Mouse (Mus musculus): ENCODE measurements around the gene Olfr616. TPM values are rescaled to one million over a fixed set of nuclear protein-coding genes. Genes with fewer than 3 reads are reported as not detected.
"Not testable (repeated sequence)": the region's sequence is repeated elsewhere in the genome, so short reads cannot be mapped to it uniquely, and the experiment has no call there.

Gene Olfr616
- polyA plus RNA-seq (2015; fragmentation: Nextera tagmentation; extraction: Ambion mirVana), result not detected in 2 replicates

GRCm38 (mm10) chr7:103569043-103569442 is at the start of gene Olfr616:
Gene Olfr616 (minus strand): TSS chr7:103569143.
- no peaks in the 10 kb centered on the region for H3K4me1 ChIP-seq
- 73% methylated on average over 3 of the region's 3 CpGs for WGBS
- H3K36me3 ChIP-seq, result no peaks in the 10 kb centered on the region
- no peak within 1 kb of the TSS for H3K4me2 ChIP-seq (replicated peaks)
- no peak for ATAC-seq (ENCODE audit: low FRiP score, low read depth)
- no peaks in the 10 kb centered on the region for H3K27me3 ChIP-seq
- no peak within 1 kb of the TSS for H3K9ac ChIP-seq
- H3K9me3 ChIP-seq, result no peaks in the 10 kb centered on the region
- no peak within 1 kb of the TSS for H3K27ac ChIP-seq
- H3K4me3 ChIP-seq, result no peak within 1 kb of the TSS

GRCm38 (mm10) chr7:103612434-103612833 is 43.5 kb upstream of the Olfr616 start, which contains the start of gene Olfr620:
Gene Olfr620 (minus strand): TSS chr7:103612534.
- Histone ChIP-seq H3K9me3 (no peaks in the 10 kb centered on the region), H3K4me1 (no peaks in the 10 kb centered on the region), H3K27me3 (no peaks in the 10 kb centered on the region), H3K9ac (no peak within 1 kb of the TSS), H3K27ac (no peak within 1 kb of the TSS), H3K4me3 (no peak within 1 kb of the TSS), H3K36me3 (no peaks in the 10 kb centered on the region), H3K4me2 (replicated peaks) (no peak within 1 kb of the TSS)
- ATAC-seq (ENCODE audit: low FRiP score, low read depth), result no peak
- 77% methylated on average over 2 of the region's 2 CpGs for WGBS

- no peaks in the 10 kb centered on the region for H3K27me3 ChIP-seq
- H3K9ac ChIP-seq, result no peak overlapping the region
- 79% methylated on average over 2 of the region's 2 CpGs for WGBS
- H3K36me3 ChIP-seq, result no peaks in the 10 kb centered on the region
- no peaks in the 10 kb centered on the region for H3K4me1 ChIP-seq
- no peak overlapping the region for H3K4me2 ChIP-seq (replicated peaks)
- H3K27ac ChIP-seq, result no peak overlapping the region
- no peak for ATAC-seq (ENCODE audit: low FRiP score, low read depth)
- H3K4me3 ChIP-seq, result no peak overlapping the region
- no peaks in the 10 kb centered on the region for H3K9me3 ChIP-seq
Measured at GRCm38 (mm10) chr7:103607425-103607824, 38.5 kb upstream of the Olfr616 start.

GRCm38 (mm10) chr7:103600275-103600674 is 31.3 kb upstream of the Olfr616 start, which contains the start of gene Olfr619:
Gene Olfr619 (plus strand): TSS chr7:103600575.
- Histone ChIP-seq H3K27ac (no peak within 1 kb of the TSS), H3K27me3 (no peaks in the 10 kb centered on the region), H3K4me1 (no peaks in the 10 kb centered on the region), H3K4me3 (no peak within 1 kb of the TSS), H3K4me2 (replicated peaks) (no peak within 1 kb of the TSS), H3K9ac (no peak within 1 kb of the TSS), H3K9me3 (no peaks in the 10 kb centered on the region), H3K36me3 (no peaks in the 10 kb centered on the region)
- no peak for ATAC-seq (ENCODE audit: low FRiP score, low read depth)

GRCm38 (mm10) chr7:103589803-103590202 is 20.9 kb upstream of the Olfr616 start, which contains the start of gene Olfr618:
Gene Olfr618 (plus strand): TSS chr7:103590103.
- Histone ChIP-seq H3K4me3 (no peak within 1 kb of the TSS), H3K27ac (no peak within 1 kb of the TSS), H3K9me3 (no peaks in the 10 kb centered on the region), H3K9ac (no peak within 1 kb of the TSS), H3K27me3 (no peaks in the 10 kb centered on the region), H3K4me1 (no peaks in the 10 kb centered on the region), H3K36me3 (no peaks in the 10 kb centered on the region), H3K4me2 (replicated peaks) (no peak within 1 kb of the TSS)
- 57% methylated on average over 2 of the region's 2 CpGs for WGBS
- no peak for ATAC-seq (ENCODE audit: low FRiP score, low read depth)

- WGBS, result 93% methylated on average over 1 of the region's 1 CpGs
- no peaks in the 10 kb centered on the region for H3K9me3 ChIP-seq
- H3K27me3 ChIP-seq, result no peaks in the 10 kb centered on the region
- H3K4me1 ChIP-seq, result no peaks in the 10 kb centered on the region
- no peak for ATAC-seq (ENCODE audit: low FRiP score, low read depth)
- no peak within 1 kb of the TSS for H3K4me3 ChIP-seq
- H3K9ac ChIP-seq, result no peak within 1 kb of the TSS
- no peak within 1 kb of the TSS for H3K4me2 ChIP-seq (replicated peaks)
- no peaks in the 10 kb centered on the region for H3K36me3 ChIP-seq
- no peak within 1 kb of the TSS for H3K27ac ChIP-seq
Measured at GRCm38 (mm10) chr7:103572761-103573160, 3.8 kb upstream of the Olfr616 start, which contains the start of gene Olfr617. Gene Olfr617 (plus strand): TSS chr7:103573061.

GRCm38 (mm10) chr7:103555779-103556178 is 13.2 kb downstream of the Olfr616 start, which contains the start of gene Olfr615:
Gene Olfr615 (plus strand): TSS chr7:103556079.
- Histone ChIP-seq H3K27me3 (no peaks in the 10 kb centered on the region), H3K4me1 (no peaks in the 10 kb centered on the region), H3K4me3 (no peak within 1 kb of the TSS), H3K9ac (no peak within 1 kb of the TSS), H3K4me2 (replicated peaks) (no peak within 1 kb of the TSS), H3K27ac (no peak within 1 kb of the TSS), H3K9me3 (no peaks in the 10 kb centered on the region), H3K36me3 (no peaks in the 10 kb centered on the region)
- 90% methylated on average over 2 of the region's 2 CpGs for WGBS
- ATAC-seq (ENCODE audit: low FRiP score, low read depth), result no peak

GRCm38 (mm10) chr7:103547774-103548173 is 21.2 kb downstream of the Olfr616 start, which contains the start of gene Olfr613:
Gene Olfr613 (plus strand): TSS chr7:103548074.
- H3K9me3 ChIP-seq, result 0 out of 2 replicates have a peak, but pooled peaks cover 4% of the 10 kb centered on the region
- no peak within 1 kb of the TSS for H3K9ac ChIP-seq
- H3K4me1 ChIP-seq, result no peaks in the 10 kb centered on the region
- no peaks in the 10 kb centered on the region for H3K27me3 ChIP-seq
- no peak within 1 kb of the TSS for H3K4me2 ChIP-seq (replicated peaks)
- H3K4me3 ChIP-seq, result no peak within 1 kb of the TSS
- 71% methylated on average over 2 of the region's 2 CpGs for WGBS
- no peak within 1 kb of the TSS for H3K27ac ChIP-seq
- no peak for ATAC-seq (ENCODE audit: low FRiP score, low read depth)
- no peaks in the 10 kb centered on the region for H3K36me3 ChIP-seq

- not testable (repeated sequence) for H3K9me3 ChIP-seq; H3K4me2 ChIP-seq (replicated peaks); H3K9ac ChIP-seq; H3K4me1 ChIP-seq; H3K27me3 ChIP-seq; H3K4me3 ChIP-seq; ATAC-seq (ENCODE audit: low FRiP score, low read depth); H3K27ac ChIP-seq; H3K36me3 ChIP-seq
- WGBS, result 89% methylated on average over 2 of the region's 2 CpGs
Measured at GRCm38 (mm10) chr7:103542617-103543016, 26.3 kb downstream of the Olfr616 start, which contains the start of gene Olfr612. Gene Olfr612 (minus strand): TSS chr7:103542717.

- not testable (repeated sequence) for H3K4me2 ChIP-seq (replicated peaks); H3K9ac ChIP-seq; H3K4me1 ChIP-seq; H3K27me3 ChIP-seq; H3K27ac ChIP-seq; ATAC-seq (ENCODE audit: low FRiP score, low read depth); H3K4me3 ChIP-seq; H3K36me3 ChIP-seq; H3K9me3 ChIP-seq
- 64% methylated on average over 1 of the region's 1 CpGs for WGBS
Measured at GRCm38 (mm10) chr7:103520746-103521145, 48.2 kb downstream of the Olfr616 start, which contains the start of gene Olfr611. Gene Olfr611 (minus strand): TSS chr7:103520846.

Small RNA genes lying within 50 kb of the gene (microRNA-seq; reads per million reads assigned to microRNA genes)
- gene Gm26506, result not detected

Other genes starting within 250 kb of the Olfr616 start
- not detected in 2 replicates for gene Olfr598, start 245.6 kb downstream of the Olfr616 start, polyA plus RNA-seq (2015; fragmentation: Nextera tagmentation; extraction: Ambion mirVana)
- gene Olfr599, start 233.2 kb downstream of the Olfr616 start, polyA plus RNA-seq (2015; fragmentation: Nextera tagmentation; extraction: Ambion mirVana), result not detected in 2 replicates
- gene Olfr600, start 219.5 kb downstream of the Olfr616 start, polyA plus RNA-seq (2015; fragmentation: Nextera tagmentation; extraction: Ambion mirVana), result not detected in 2 replicates
- not detected in 2 replicates for gene Olfr601, start 206.5 kb downstream of the Olfr616 start, polyA plus RNA-seq (2015; fragmentation: Nextera tagmentation; extraction: Ambion mirVana)
- gene Olfr603, start 183.0 kb downstream of the Olfr616 start, polyA plus RNA-seq (2015; fragmentation: Nextera tagmentation; extraction: Ambion mirVana), result not detected in 2 replicates
- gene Usp17lc, start 154.1 kb downstream of the Olfr616 start, polyA plus RNA-seq (2015; fragmentation: Nextera tagmentation; extraction: Ambion mirVana), result not detected in 2 replicates
- gene Olfr605, start 123.7 kb downstream of the Olfr616 start, polyA plus RNA-seq (2015; fragmentation: Nextera tagmentation; extraction: Ambion mirVana), result not detected in 2 replicates
- not detected in 2 replicates for gene Olfr606, start 120.1 kb downstream of the Olfr616 start, polyA plus RNA-seq (2015; fragmentation: Nextera tagmentation; extraction: Ambion mirVana)
- not detected in 2 replicates for gene Olfr607, start 105.0 kb downstream of the Olfr616 start, polyA plus RNA-seq (2015; fragmentation: Nextera tagmentation; extraction: Ambion mirVana)
- not detected in 2 replicates for gene Olfr608, start 99.3 kb downstream of the Olfr616 start, polyA plus RNA-seq (2015; fragmentation: Nextera tagmentation; extraction: Ambion mirVana)
- gene Olfr609, start 71.1 kb downstream of the Olfr616 start, polyA plus RNA-seq (2015; fragmentation: Nextera tagmentation; extraction: Ambion mirVana), result not detected in 2 replicates
- not detected in 2 replicates for gene Olfr610, start 57.0 kb downstream of the Olfr616 start, polyA plus RNA-seq (2015; fragmentation: Nextera tagmentation; extraction: Ambion mirVana)
- gene Olfr611, start 48.3 kb downstream of the Olfr616 start, polyA plus RNA-seq (2015; fragmentation: Nextera tagmentation; extraction: Ambion mirVana), result not detected in 2 replicates
- gene Olfr612, start 26.4 kb downstream of the Olfr616 start, polyA plus RNA-seq (2015; fragmentation: Nextera tagmentation; extraction: Ambion mirVana), result not detected in 2 replicates
- gene Olfr613, start 21.1 kb downstream of the Olfr616 start, polyA plus RNA-seq (2015; fragmentation: Nextera tagmentation; extraction: Ambion mirVana), result not detected in 2 replicates
- not detected in 2 replicates for gene Olfr615, start 13.1 kb downstream of the Olfr616 start, polyA plus RNA-seq (2015; fragmentation: Nextera tagmentation; extraction: Ambion mirVana)
- gene Olfr617, start 3.9 kb upstream of the Olfr616 start, polyA plus RNA-seq (2015; fragmentation: Nextera tagmentation; extraction: Ambion mirVana), result not detected in 2 replicates
- not detected in 2 replicates for gene Olfr618, start 21.0 kb upstream of the Olfr616 start, polyA plus RNA-seq (2015; fragmentation: Nextera tagmentation; extraction: Ambion mirVana)
- gene Olfr619, start 31.4 kb upstream of the Olfr616 start, polyA plus RNA-seq (2015; fragmentation: Nextera tagmentation; extraction: Ambion mirVana), result not detected in 2 replicates
- gene Olfr620, start 43.4 kb upstream of the Olfr616 start, polyA plus RNA-seq (2015; fragmentation: Nextera tagmentation; extraction: Ambion mirVana), result not detected in 2 replicates
- gene Olfr622, start 73.6 kb upstream of the Olfr616 start, polyA plus RNA-seq (2015; fragmentation: Nextera tagmentation; extraction: Ambion mirVana), result not detected in 2 replicates
- gene Olfr623, start 94.6 kb upstream of the Olfr616 start, polyA plus RNA-seq (2015; fragmentation: Nextera tagmentation; extraction: Ambion mirVana), result not detected in 2 replicates
- gene Olfr624, start 102.0 kb upstream of the Olfr616 start, polyA plus RNA-seq (2015; fragmentation: Nextera tagmentation; extraction: Ambion mirVana), result 0.08 TPM in 1 of 2 replicates, not detected in the other
- gene Olfr625-ps1, start 113.6 kb upstream of the Olfr616 start, polyA plus RNA-seq (2015; fragmentation: Nextera tagmentation; extraction: Ambion mirVana), result not detected in 2 replicates
- gene Olfr243, start 145.5 kb upstream of the Olfr616 start, polyA plus RNA-seq (2015; fragmentation: Nextera tagmentation; extraction: Ambion mirVana), result not detected in 2 replicates
- gene Olfr628, start 161.2 kb upstream of the Olfr616 start, polyA plus RNA-seq (2015; fragmentation: Nextera tagmentation; extraction: Ambion mirVana), result not detected in 2 replicates
- not detected in 2 replicates for gene Olfr629, start 175.8 kb upstream of the Olfr616 start, polyA plus RNA-seq (2015; fragmentation: Nextera tagmentation; extraction: Ambion mirVana)
- gene Olfr630, start 188.2 kb upstream of the Olfr616 start, polyA plus RNA-seq (2015; fragmentation: Nextera tagmentation; extraction: Ambion mirVana), result not detected in 2 replicates
- not detected in 2 replicates for gene Olfr69, start 202.5 kb upstream of the Olfr616 start, polyA plus RNA-seq (2015; fragmentation: Nextera tagmentation; extraction: Ambion mirVana)
- gene Olfr68, start 210.6 kb upstream of the Olfr616 start, polyA plus RNA-seq (2015; fragmentation: Nextera tagmentation; extraction: Ambion mirVana), result not detected in 2 replicates
- not detected in 2 replicates for gene Olfr67, start 222.7 kb upstream of the Olfr616 start, polyA plus RNA-seq (2015; fragmentation: Nextera tagmentation; extraction: Ambion mirVana)
- 1,810 and 1,860 TPM in 2 replicates for gene Hbb-bt, start 244.9 kb upstream of the Olfr616 start, polyA plus RNA-seq (2015; fragmentation: Nextera tagmentation; extraction: Ambion mirVana)

Data from limb, embryonic 13.5 days (tissue).